Mouse (Mus musculus) CH12.LX (cell line): Measurements from ENCODE around the gene Psmc3ip. TPM values are rescaled to one million over a fixed set of nuclear protein-coding genes. Genes with fewer than 3 reads are reported as not detected.
"Not testable (repeated sequence)": the region's sequence is repeated elsewhere in the genome, so short reads cannot be mapped to it uniquely, and the experiment has no call there.

Experiments used
- DNase-seq: peaks from one replicate; pipeline ENCODE4 v3.0.0-alpha.2; 2013; ENCODE audit errors: extremely low read depth
- H3K27ac ChIP-seq: 2 replicates; pipeline ENCODE4 v1.5.1; 2012; ENCODE audit warnings: low read depth, mild to moderate bottlenecking, control low read depth, moderate library complexity; ENCODE audit not compliant: insufficient read depth
- H3K27me3 ChIP-seq: replicated peaks from 2 replicates; pipeline ENCODE3; 2012; ENCODE audit warnings: inconsistent platforms
- H3K36me3 ChIP-seq, 2 experiments: replicated peaks in 1 of 2; 2 replicates each; pipeline versions ENCODE3 to v1.6.1; 2012; ENCODE audit warnings: inconsistent platforms in 1 of 2, low read length in 1 of 2, mild to moderate bottlenecking in 1 of 2, mixed read lengths in 1 of 2, moderate library complexity in 1 of 2; ENCODE audit not compliant: control insufficient read depth in 1 of 2, insufficient read depth in 1 of 2
- H3K4me1 ChIP-seq, 2 experiments: 2 replicates each; pipeline ENCODE4 v1.6.1; 2012; ENCODE audit warnings: inconsistent platforms in 1 of 2, moderate library complexity in 1 of 2; ENCODE audit not compliant: insufficient read depth in 2 of 2, control insufficient read depth in 1 of 2
- H3K4me2 ChIP-seq: 2 replicates; pipeline ENCODE4 v1.6.1; 2012; ENCODE audit warnings: low read depth, mild to moderate bottlenecking, control low read depth; ENCODE audit not compliant: poor library complexity, insufficient read depth, severe bottlenecking
- H3K4me3 ChIP-seq, 3 experiments: fragments of 150-350 bp in 1 of 3; sonication (generic) in 1 of 3; replicated peaks in 1 of 3; 2 replicates each; pipeline versions ENCODE3 to v1.5.1; 2011 to 2012; ENCODE audit warnings: low read depth in 2 of 3, low read length in 2 of 3, mild to moderate bottlenecking in 2 of 3, moderate library complexity in 2 of 3, control low read depth in 1 of 3, improper control_type of control experiment in 1 of 3, inconsistent platforms in 1 of 3, mixed read lengths in 1 of 3; ENCODE audit not compliant: poor library complexity in 1 of 3
- H3K79me2 ChIP-seq: replicated peaks from 2 replicates; pipeline ENCODE4 v1.6.1; 2012; ENCODE audit warnings: mild to moderate bottlenecking, moderate library complexity; ENCODE audit not compliant: control insufficient read depth, poor library complexity, insufficient read depth, severe bottlenecking; ENCODE audit errors: extremely low read depth
- H3K9ac ChIP-seq: 2 replicates; pipeline ENCODE4 v1.6.1; 2012; ENCODE audit warnings: low read depth, mild to moderate bottlenecking, control low read depth, moderate library complexity; ENCODE audit not compliant: insufficient read depth
- H3K9me3 ChIP-seq: replicated peaks from 2 replicates; pipeline ENCODE3; 2012; ENCODE audit warnings: low read length, inconsistent platforms, mixed read lengths
- CHD1 ChIP-seq: IDR thresholded peaks from 2 replicates; pipeline ENCODE4 v1.6.1; 2012; ENCODE audit warnings: low read depth, low read length, improper control_type of control experiment, inconsistent platforms
- CTCF ChIP-seq, 2 experiments: IDR thresholded peaks in 1 of 2; conservative IDR thresholded peaks in 1 of 2; 2 replicates each; pipeline ENCODE4 v1.5.1; 2011 to 2012; ENCODE audit warnings: low read depth in 2 of 2, low read length in 2 of 2, improper control_type of control experiment in 1 of 2, inconsistent platforms in 1 of 2, mild to moderate bottlenecking in 1 of 2, moderate library complexity in 1 of 2
- MXI1 ChIP-seq: IDR thresholded peaks from 2 replicates; pipeline ENCODE4 v1.6.1; 2011; ENCODE audit warnings: mild to moderate bottlenecking, low read depth, low read length, improper control_type of control experiment
- NRF1 ChIP-seq: IDR thresholded peaks from 2 replicates; pipeline ENCODE4 v1.6.1; 2014; ENCODE audit warnings: low read depth, mild to moderate bottlenecking, inconsistent platforms, low read length, improper control_type of control experiment, moderate library complexity
- RAD21 ChIP-seq: IDR thresholded peaks from 2 replicates; pipeline ENCODE4 v1.6.1; 2011; ENCODE audit warnings: low read depth, mild to moderate bottlenecking, low read length, improper control_type of control experiment, moderate library complexity
- RCOR1 ChIP-seq: conservative IDR thresholded peaks from 2 replicates; pipeline ENCODE4 v1.6.1; 2012; ENCODE audit warnings: low read depth, mild to moderate bottlenecking, inconsistent platforms, low read length, improper control_type of control experiment
- SIN3A ChIP-seq: IDR thresholded peaks from 2 replicates; pipeline ENCODE4 v1.6.1; 2012; ENCODE audit warnings: low read length, improper control_type of control experiment, inconsistent platforms
- SMC3 ChIP-seq: IDR thresholded peaks from 2 replicates; pipeline ENCODE4 v1.6.1; 2011; ENCODE audit warnings: low read depth, low read length, improper control_type of control experiment
- dilution Hi-C: fragments of 300-500 bp; cut with MboI; formaldehyde crosslinking; loops from 2 replicates; pipeline ENCODE4 v1.14.3; 2020; ENCODE audit warnings: low sequenced_read_pairs; ENCODE audit not compliant: extremely low pct_unique_long_range_greater_than_20kb, extremely low pct_ligation_motif_present
- in situ Hi-C: fragments of 300-500 bp; cut with MboI; formaldehyde crosslinking; loops from 3 replicates; pipeline ENCODE4 v1.14.3; 2019; ENCODE audit warnings: low sequenced_read_pairs, low pct_ligation_motif_present, low pct_unique_long_range_greater_than_20kb, mixed read lengths
- polyA plus RNA-seq: library from polyadenylated mRNA; unstranded; fragments of >175 nt; gene quantifications from 2 replicates; pipeline ENCODE4 v1.2.1, GENCODE M21; 2012; ENCODE audit warnings: low read depth; ENCODE audit not compliant: insufficient read length
- total RNA-seq, 2 experiments: library from RNA; depleted of rRNA; stranded (reverse); fragments of 300-350 nt in 1 of 2; fragments of >200 nt in 1 of 2; gene quantifications; 2 replicates each; pipeline ENCODE4 v1.2.3; 2012 to 2014

The Psmc3ip gene
- total and polyA plus RNA-seq, 3 experiments = 63.7 to 89.9 (median 85.9) TPM

DNA sequence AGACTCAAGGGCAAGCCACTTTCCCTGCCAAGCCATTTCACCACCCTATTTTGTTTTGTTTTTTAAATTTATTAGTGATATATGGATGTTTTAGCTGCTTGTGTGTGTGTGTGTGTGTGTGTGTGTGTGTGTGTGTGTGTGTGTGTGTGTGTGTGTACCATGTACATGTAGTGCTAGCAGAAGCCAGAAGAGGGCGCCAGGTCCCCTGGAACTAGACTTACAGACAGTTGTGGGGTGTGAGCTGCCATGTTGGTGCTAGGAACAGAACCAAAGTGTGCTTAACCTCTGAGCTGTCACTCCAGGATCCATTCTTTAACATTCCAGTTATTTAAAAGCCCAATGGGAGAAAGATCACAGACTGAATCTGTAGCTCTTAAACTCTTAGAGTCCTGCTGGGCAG, 31.8 kb upstream of the Psmc3ip start:
- in situ Hi-C loops (no loop called here), dilution Hi-C loops (no loop called here)
- TF ChIP-seq RAD21 (peak; percentile 26), SIN3A (no peak), CTCF (conservative IDR thresholded peaks at IDR 0.05 in 1 of 2, IDR thresholded peaks at IDR 0.05 in 1 of 2; ENCODE audit: low read depth in 2 of 2, low read length in 2 of 2) (peak in 1 of 2 experiments; percentile 53; a peak in 2 of 4 replicates), SMC3 (0 out of 2 replicates have a peak, but pooled peaks have one; percentile 18)
- H3K27ac ChIP-seq = no peak overlapping the region
- H3K4me3 ChIP-seq = no peak overlapping the region
- peaks cover 22% of the 10 kb centered on the region for H3K9me3 ChIP-seq
- no peaks in the 10 kb centered on the region for H3K79me2 ChIP-seq
- no peak for DNase-seq
- peaks cover 13 to 39% of the 10 kb centered on the region in 2 experiments for H3K4me1 ChIP-seq
- H3K27me3 ChIP-seq = no peaks in the 10 kb centered on the region
- peaks cover 45 to 51% of the 10 kb centered on the region in 2 experiments for H3K36me3 ChIP-seq
- H3K4me2 ChIP-seq = no peak overlapping the region
- no peak overlapping the region for H3K9ac ChIP-seq

DNA sequence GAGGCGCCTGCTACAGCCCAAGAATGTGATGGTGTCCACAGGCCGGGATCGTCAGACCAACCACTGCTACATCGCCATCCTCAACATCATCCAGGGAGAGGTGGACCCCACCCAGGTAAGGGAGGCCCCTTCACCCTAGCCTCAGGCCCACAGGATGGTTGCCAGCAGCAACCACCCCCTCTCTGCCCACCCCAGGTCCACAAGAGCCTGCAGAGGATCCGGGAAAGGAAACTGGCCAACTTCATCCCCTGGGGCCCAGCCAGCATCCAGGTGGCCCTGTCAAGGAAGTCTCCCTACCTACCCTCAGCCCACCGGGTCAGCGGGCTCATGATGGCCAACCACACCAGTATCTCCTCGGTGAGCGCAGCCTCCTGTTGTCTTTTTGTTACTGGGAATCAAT, 29.8 kb upstream of the Psmc3ip start:
- H3K27me3 ChIP-seq, DNase-seq, H3K9ac ChIP-seq, H3K4me3 ChIP-seq, dilution Hi-C loops, H3K4me2 ChIP-seq, H3K27ac ChIP-seq, in situ Hi-C loops: not testable (repeated sequence)
- peaks cover 18% of the 10 kb centered on the region for H3K79me2 ChIP-seq
- peaks cover 45 to 56% of the 10 kb centered on the region in 2 experiments for H3K36me3 ChIP-seq
- H3K4me1 ChIP-seq = peaks cover 7 to 38% of the 10 kb centered on the region in 2 experiments; a peak in 3 of 4 replicates
- H3K9me3 ChIP-seq = peaks cover 15% of the 10 kb centered on the region

DNA sequence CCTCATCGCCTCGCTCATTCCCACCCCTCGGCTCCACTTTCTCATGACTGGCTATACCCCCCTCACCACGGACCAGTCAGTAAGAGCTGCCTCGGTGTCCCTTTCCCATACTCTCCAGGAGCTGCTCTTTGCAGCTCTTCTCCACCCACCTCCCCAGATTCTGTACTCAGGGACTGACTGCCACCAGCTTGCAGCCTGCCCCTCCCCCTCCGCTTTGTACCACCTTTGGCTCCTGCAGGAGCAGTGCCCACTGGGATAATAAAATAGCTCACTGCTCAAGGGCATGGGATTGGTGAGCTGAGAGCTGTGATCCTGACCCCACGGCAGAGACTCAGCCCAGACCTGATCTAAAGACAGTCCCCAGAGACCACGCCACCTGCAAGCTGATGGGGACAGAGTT, 29.3 kb upstream of the Psmc3ip start:
- DNase-seq, H3K27ac ChIP-seq, dilution Hi-C loops, H3K4me3 ChIP-seq, in situ Hi-C loops, H3K27me3 ChIP-seq, H3K9ac ChIP-seq, H3K4me2 ChIP-seq: not testable (repeated sequence)
- H3K79me2 ChIP-seq = peaks cover 18% of the 10 kb centered on the region
- H3K9me3 ChIP-seq = peaks cover 15% of the 10 kb centered on the region
- H3K4me1 ChIP-seq = peaks cover 6 to 36% of the 10 kb centered on the region in 2 experiments; a peak in 3 of 4 replicates
- H3K36me3 ChIP-seq = peaks cover 45 to 56% of the 10 kb centered on the region in 2 experiments

DNA sequence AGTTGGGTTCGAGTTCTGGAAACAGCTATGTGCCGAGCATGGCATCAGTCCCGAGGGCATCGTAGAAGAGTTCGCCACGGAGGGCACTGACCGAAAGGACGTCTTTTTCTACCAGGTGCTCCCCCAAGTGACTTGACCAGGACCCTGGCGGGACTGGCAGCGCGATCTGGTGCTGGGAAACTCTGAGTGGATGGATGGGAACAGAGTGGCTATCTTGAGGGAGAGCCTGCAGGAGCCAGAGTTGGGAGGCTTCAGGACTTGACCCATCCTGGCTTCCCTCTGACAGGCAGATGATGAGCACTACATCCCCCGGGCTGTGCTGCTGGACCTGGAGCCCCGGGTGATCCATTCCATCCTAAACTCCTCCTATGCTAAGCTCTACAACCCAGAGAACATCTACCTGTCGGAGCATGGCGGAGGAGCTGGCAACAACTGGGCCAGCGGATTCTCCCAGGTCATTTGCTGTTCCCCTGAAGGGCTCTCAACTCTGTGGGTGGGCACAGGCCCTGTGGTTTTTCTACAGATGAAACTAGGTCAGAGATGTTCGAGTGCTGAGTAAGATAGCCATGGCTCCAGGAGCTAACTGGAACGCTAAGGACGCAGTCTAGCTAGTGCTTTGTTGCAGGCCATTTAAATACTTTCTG, 25.4 kb upstream of the Psmc3ip start:
- peak overlapping the region; percentile 69 for H3K27ac ChIP-seq
- dilution Hi-C loops = no loop called here
- H3K4me1 ChIP-seq = peaks cover 15 to 51% of the 10 kb centered on the region in 2 experiments
- TF ChIP-seq MXI1 = peak; percentile 67
- TF ChIP-seq NRF1 = peak; percentile 31; the same call in 1 of the 2 replicates
- no peak for TF ChIP-seq RCOR1
- TF ChIP-seq CHD1 = peak; percentile 76; the same call in 1 of the 2 replicates
- H3K4me2 ChIP-seq = peak overlapping the region; percentile 67
- no peaks in the 10 kb centered on the region for H3K9me3 ChIP-seq
- H3K4me3 ChIP-seq = peak overlapping the region; percentile 69 to 95 (median 81)
- peak overlapping the region; percentile 85 for H3K9ac ChIP-seq
- H3K79me2 ChIP-seq = peaks cover 51% of the 10 kb centered on the region
- in situ Hi-C loops = no loop called here
- H3K36me3 ChIP-seq = peaks cover 34 to 50% of the 10 kb centered on the region in 2 experiments
- no peaks in the 10 kb centered on the region for H3K27me3 ChIP-seq
- no peak for DNase-seq
